Mouse (Mus musculus) neutrophil, adult 5-6 weeks (primary cell): ENCODE results near the gene Ccdc157. TPM values are rescaled to one million over a fixed set of nuclear protein-coding genes. Genes with fewer than 3 reads are reported as not detected.

Experiments used
- ATAC-seq: fragments of 151-379, 151-347 bp; 2 replicates; pipeline ENCODE4 v1.8.0; 2017; ENCODE audit warnings: mild to moderate bottlenecking, moderate TSS enrichment; ENCODE audit not compliant: insufficient number of reproducible peaks, poor library complexity, low FRiP score, severe bottlenecking; ENCODE audit errors: extremely low read depth
- total RNA-seq: library from RNA; stranded (forward); fragments of 200-1000 nt; gene quantifications from 2 replicates; pipeline ENCODE4 v1.2.3, GENCODE M21; 2017

Ccdc157 gene
- 3.6 and 5.0 TPM in 2 replicates for total RNA-seq

GRCm38 (mm10) chr11:4159808-4160708 lies at the start of gene Ccdc157, which contains the start of gene Sf3a1:
Ccdc157 (minus strand) TSS chr11:4160293.
Sf3a1 (plus strand) TSS chr11:4160350.
- ATAC-seq, result peak; percentile 97

DNA sequence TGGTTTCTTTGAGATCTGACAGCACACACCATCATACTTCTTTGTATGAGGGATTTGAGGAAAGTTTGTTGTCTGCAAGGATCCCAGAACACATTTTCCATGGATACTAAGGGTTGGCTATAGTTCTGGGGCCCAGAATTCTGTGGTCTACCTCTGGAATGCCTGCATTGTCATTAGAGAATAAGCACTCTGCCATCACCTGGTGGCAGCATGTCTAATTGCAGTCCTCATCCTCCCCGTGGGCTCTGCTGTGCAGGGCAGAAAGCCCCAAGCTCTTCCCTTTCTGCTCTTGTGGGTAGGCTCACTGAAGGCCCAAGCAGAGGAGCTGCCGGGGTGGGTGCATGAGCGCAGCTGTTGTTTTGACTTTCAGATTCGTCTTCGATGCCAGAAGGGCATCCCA lies 49.5 kb upstream of the Ccdc157 start:
- no peak for ATAC-seq

DNA sequence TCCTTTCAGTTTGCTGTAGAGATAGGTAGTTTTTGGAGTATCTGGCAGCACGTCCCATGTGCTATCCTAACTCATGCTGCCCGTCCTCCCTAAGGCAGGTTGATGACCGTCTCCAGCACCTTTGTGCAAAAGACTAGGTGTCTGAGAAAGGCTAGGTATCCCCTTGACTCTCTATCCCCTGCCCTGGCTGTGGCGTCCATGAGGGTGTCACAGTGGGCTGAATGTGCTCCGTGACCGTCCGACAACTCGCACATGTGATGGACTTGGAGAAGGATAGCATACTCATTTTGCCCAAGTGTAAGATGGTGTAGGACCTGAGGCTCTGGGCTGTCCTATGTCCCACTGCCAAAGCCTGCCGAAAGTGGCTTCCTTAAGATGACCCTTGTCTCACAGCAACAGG lies 47.6 kb upstream of the Ccdc157 start:
- ATAC-seq, result no peak

DNA sequence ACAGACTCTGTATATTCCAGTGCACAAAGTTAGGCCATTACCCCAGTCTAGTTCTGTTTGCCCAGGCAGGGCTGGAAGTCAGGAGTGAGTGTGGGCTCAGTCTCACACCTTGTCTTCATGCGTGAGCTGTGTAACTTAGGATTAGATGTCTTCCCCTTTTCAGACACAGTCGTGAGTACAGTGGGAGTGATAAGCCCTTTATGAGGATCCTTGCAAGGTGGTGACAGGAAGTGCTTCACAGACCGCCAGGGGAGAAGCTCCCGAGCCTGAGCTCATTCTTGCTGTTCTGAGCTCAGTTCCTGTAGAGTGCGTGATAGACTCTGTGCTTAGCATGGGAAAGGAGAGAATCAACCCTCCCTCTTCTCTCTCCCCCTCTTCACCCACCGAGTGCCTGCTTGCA lies 46.5 kb upstream of the Ccdc157 start:
- no peak for ATAC-seq

DNA sequence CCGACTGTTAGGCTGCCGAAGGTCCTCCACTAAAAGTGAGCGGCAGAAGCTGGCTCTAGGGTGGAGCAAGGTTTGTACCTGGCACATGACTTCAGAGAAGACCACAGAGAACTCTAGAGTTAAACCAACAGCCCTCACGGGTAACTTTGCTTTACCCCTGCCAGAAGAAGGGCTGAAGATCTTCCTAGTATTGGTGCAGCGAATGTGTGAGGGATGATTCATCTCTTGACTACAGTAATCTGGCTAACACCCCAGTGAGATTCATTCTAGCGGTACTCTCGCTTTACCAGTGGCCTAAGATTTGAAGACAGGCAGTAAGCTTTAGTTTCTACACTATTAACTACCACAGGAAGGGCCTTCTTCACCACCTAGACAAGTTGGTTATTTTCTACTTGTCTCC lies 45.9 kb upstream of the Ccdc157 start:
- no peak for ATAC-seq

DNA sequence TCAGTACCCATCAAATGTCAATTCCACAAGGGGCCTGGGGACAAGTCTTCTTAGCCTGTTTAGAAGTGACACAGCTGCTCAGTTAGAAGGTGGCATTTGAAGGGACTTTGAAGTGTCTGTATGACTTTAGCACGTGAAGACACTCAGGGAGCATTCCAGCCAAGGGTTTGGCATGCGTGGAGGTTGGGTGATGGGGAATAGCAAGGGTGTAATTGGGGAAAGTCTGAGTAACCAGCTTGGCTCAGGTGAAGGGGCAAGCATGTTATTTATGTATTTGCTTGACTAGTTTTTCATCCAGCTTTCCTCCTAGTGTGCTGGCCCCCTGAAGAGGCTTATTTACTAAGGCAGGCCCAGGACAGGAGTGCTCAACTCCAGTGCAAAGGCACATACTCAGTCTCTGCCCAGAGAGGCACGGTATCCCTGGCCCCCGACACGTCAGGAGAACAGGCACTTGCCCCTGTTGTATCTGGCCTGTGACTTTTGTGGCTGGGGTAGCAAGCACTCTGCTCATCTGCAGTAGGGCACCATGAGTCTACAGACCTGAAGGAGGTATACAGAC lies 45.1 kb upstream of the Ccdc157 start:
- ATAC-seq, result no peak

GRCm38 (mm10) chr11:4203705-4204074 lies 43.6 kb upstream of the Ccdc157 start:
- no peak for ATAC-seq

DNA sequence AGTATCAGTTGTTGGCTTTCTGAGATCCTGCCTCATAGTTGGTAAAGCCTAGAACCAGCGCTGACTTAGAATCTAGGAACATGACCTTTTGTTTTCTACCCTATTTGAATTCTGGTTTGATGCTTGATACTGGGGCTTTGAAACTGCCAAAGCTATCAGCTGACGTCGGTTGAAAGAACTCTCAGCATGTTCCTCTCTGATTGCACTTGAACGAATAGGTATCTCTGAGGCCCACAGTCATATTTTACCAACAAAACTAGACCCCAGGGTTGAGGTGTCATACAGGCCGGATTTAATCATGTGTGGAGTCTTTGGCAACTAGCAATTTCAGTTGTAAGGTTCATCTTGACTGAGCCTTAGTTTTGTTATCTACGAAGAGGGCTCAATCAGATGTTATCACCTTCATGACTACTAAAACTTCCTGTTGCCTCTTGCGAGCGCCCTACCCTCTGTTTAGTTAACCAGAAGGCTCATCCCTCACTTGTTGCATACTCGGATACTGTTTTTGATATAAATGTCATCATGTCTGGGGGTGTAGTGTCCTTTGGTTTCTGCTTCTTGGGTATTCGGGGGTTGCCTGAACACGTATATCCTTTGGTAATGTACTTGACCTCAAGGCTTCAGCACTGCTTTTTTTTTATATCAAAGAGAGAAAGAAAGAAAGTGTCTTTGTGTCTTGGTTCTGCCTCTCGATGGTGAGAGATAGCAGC lies 43.1 kb upstream of the Ccdc157 start:
- ATAC-seq, result no peak

- ATAC-seq, result no peak
Observed at GRCm38 (mm10) chr11:4201981-4202700, 42.0 kb upstream of the Ccdc157 start.

DNA sequence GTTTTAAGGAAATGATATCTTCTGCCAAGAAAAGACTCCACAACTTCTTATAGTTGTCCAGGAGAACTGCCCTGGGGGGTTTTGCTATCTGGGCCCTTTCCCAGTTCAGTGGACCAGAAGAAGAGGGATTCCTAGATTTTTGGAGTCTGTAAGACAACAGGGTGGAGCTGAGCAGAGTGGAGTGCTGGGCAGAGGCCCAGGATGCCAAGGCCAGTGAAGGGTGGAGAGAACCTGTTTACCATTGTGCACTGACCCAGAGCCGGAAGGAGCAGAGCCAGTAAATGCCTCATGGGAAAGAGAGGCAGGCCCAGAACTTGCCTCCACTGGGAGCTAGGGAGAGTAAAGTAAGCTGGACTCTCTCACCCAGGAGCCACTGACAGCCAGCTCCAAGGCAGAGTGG lies 37.6 kb upstream of the Ccdc157 start:
- no peak for ATAC-seq

DNA sequence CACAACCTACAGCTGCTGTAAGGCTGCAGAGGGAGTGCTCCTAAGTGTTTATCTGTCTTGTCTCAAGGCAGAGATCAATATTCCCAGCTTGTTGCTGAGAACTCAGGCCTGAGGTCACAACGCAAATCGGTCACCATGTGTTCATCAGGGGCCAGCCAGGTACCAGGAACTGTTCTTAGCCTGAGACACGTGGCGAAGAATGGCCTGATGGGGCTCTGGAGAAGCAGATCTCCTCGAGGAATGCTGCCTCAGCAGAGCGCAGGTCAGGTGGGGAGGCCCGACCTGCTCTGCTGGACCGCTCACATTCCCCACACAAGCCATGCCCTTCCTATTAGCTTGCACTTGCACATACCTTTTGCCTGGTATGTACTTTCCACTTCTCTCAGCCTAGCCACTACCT lies 36.5 kb upstream of the Ccdc157 start:
- no peak for ATAC-seq

GRCm38 (mm10) chr11:4195597-4196031 lies 35.5 kb upstream of the Ccdc157 start:
- ATAC-seq, result peak; percentile 89

DNA sequence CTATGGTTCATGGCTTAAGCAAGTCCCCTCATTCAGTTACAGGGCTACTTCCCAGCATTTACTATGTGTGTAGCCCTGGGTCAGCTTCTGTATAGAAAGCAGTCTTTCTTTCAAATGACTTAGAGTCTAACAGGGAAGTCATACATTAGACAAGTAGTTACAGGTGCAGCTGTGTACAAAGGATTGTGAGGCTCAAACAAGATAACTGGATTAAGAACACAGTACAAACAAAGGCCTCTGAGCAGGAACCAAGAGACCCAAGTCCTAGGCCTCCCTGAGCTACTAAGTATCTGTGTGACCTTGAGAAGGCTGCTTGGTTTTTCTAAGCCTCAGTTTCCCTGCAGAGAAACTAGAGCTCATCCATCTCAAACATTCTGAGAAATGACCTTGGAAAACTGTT lies 33.3 kb upstream of the Ccdc157 start:
- ATAC-seq, result no peak

GRCm38 (mm10) chr11:4192757-4193156 lies 32.7 kb upstream of the Ccdc157 start:
- no peak for ATAC-seq

- ATAC-seq, result no peak
Observed at GRCm38 (mm10) chr11:4190677-4191076, 30.6 kb upstream of the Ccdc157 start.

DNA sequence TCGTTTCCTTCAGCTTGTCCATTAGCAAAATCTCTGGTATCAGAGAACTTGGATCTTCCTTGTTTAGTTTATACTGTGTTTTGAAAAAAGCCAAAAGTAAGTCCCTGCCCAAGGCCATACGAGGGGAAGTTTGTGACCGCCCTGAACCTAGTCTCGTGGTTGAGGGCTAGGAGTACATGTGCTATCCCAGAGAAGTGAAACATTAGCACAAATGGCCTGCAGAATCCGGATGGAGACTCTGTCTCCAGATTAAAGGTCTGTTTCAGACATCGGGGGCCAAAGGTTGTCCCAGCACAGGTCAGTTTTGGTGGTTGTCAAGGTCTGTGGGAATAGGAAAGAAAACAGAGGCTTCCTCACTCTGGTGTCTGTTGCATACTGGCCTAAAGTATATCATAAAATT lies 29.1 kb upstream of the Ccdc157 start:
- no peak for ATAC-seq

GRCm38 (mm10) chr11:4187318-4187700 lies 27.2 kb upstream of the Ccdc157 start:
- no peak for ATAC-seq

DNA sequence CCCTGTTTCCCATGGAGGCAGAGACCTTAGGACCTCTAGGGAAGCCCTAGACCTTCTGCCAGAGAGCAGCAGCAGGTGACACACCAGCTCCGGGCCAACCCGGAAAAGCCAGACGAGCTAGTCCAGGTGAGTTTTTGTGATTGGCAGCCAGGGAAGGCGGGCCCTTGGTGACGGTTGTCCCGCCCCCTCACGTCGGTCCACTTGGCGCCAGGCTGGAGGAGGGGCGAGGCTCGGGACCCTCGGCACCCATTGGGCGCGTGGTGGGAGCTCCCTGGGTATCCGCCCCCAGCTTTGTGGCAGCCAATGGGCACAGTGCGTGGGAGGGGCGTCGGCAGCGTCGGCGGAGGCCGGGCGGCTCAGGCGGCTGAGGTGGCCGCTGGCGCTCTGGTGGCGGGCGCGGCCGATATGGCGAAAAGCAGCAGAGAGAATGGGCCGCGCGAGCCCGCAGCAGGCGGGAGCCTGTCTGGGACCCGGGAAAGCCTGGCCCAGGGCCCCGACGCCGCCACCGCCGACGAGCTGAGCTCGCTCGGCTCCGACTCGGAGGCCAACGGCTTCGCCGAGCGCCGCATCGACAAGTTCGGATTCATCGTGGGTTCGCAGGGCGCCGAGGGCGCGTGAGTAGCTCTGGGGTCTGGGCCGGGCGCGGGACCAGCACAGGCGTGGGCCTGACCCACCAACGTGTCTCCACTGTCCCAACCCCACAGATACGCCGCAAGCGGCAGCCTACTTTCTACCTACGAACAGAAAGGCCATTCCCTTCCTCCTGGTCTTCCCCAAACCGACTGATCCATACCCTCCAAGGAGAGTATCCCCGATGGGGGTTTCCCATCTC lies 26.6 kb upstream of the Ccdc157 start, which contains the start of gene Tbc1d10a:
Tbc1d10a (plus strand) TSS at position 304 of the 832 bp plus-strand sequence.
- peak; percentile 99 for ATAC-seq
